Mouse (Mus musculus): Measurements from ENCODE around the gene Klf12.

- TF ChIP-seq POLR2A (IDR thresholded peaks at IDR 0.05; ENCODE audit: control insufficient read depth, extremely low read depth, insufficient read depth, low read length, poor library complexity) (no peak), CTCF (IDR thresholded peaks at IDR 0.05; ENCODE audit: borderline replicate concordance, control insufficient read depth, extremely low read depth, insufficient read depth, low read length, poor library complexity) (no peak)
Observed at GRCm38 (mm10) chr14:100281734-100282133, 2.7 kb downstream of the Klf12 start.

All from thymus, adult 2 months (tissue).